Mouse (Mus musculus) adrenal gland, adult 2 months (tissue): ENCODE measurements at regions not wholly inside any gene's neighbourhood (a gene's known extent, or its start where the extent isn't known, plus 50 kb on each side); places are given as distances from the start of the nearest gene placed in this dataset.

ENCODE experiments used
- DNase-seq: peaks from one replicate; pipeline ENCODE4 v3.0.0; 2021

DNA sequence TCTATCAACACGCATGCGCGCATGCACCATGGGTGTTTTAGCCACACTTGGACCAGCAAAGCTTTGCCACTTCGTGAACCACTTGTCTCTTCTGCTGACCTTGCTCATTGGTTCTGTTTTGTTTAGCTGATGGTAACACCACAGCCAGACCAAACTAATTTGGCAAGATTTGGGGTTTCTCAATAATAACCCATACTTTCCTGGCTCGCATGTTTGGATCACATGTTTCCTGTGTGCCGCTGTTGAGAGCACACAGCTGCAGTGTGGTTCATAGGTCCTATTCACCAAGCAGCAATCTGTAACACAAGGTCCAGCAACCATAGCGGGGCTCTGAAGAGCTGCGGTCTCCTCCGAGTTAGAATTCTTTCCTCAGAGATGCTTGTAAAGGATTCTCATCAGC is 126.4 kb upstream of the Gas1 start:
- no peak for DNase-seq

DNA sequence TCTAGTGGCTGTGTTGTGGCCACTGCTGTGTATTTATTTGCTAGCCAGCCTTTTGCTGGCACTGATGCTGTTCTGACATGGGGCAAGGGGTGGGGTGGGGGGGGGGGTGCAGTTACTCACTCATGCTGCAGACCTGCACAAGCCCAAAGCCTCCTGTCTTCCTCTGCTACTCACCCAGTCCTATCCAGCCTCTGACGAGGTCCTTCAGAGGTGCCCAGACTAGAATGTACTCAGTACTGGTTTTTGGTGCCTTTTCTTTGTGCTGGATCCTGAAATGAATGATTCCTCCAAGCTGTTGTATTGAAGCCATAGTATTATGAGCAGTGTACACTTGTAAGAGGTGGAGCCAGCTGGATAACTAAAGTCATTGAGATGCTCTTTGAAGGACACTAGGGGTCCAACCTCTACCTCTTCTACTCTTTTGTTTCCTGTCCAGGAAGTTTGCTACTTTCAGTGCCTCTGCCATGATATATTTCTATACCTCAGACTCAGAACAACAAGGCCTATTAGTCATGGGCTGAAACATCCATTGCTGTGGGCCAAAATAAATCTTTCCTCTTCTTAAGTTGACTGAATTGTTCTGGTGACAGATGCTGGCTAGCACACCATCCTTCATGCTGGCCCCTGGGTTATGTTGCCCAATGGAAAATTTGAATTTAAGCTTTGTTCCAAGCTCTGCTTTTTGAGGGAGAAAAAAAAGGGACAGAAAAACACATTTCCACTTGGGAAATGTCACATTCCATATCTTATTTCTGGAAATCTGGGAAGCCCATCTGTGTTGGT is 128.1 kb upstream of the Gas1 start:
- no peak for DNase-seq

DNA sequence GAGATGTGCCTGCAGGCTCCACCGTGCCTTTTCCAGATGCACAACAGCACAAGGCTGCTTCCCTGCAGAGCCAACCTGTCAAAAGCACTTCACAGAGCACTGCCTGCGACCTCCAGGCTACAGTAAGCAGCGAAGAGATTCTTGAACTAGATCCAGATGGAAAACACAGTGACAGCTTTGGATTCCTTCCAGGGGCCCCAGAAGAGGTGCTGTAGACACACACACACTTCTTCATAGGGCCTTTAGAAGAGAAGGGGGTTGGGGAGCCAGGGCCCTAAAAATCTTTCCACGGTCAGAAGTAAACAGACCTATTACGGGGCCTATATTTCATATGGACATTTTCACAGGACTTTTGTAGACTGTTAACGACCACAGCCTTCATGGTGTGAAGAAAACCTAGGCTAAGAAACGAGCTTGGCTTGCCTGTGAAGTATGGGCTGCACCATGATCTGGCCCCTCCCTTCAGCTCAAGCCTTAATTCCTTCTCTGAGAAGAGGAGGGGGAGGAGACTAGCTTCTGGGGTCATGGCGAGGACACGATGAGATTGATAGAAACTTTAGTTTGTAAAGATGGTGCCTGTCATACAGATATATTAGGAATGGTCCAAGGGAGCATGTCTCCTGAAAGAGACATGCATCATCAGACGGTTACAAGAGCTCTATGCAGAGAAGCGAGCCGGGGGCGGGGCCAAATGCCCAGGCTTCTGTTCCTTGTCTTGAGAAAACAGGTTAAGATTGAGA is 131.1 kb upstream of the Gas1 start:
- peak; percentile 64 for DNase-seq

DNA sequence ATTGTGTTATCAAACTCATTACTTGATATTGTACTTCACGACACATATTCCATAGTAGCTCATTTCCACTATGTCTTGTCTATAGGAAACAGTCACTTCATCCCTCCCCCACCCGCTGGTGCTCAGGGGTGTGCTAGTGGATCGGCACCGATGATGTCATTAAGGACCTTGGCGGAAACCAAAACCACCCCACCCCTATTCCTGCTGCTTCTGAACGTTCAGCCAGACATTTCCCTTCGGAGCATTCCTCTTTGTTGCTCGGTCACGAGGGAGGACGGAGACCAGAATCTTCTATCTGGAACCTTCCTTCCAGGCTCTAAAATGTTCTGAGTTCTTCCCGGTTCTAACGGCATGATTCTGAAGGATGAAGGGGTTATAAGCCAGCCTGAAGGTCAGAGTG is 132.3 kb upstream of the Gas1 start:
- DNase-seq: peak; percentile 34

DNA sequence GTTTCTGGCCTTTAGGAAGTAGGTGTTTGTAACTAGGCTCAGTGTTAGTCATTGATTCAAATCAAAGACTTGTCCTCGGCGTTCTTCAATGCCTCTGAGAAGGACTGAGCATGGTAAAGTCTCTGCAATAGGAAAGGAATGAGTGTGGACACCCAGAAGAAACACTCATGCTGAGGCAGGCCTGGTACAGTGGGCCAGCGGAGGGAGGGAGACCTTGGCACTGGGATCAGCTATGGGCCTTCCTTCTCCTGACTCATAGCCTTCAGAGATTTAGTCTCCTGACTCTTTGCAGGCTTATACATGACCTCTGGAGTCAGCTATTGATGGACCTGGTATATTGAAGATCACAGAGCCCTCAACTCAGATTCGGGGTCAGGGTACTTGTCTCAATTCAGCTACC is 132.8 kb upstream of the Gas1 start:
- DNase-seq: peak; percentile 86

DNA sequence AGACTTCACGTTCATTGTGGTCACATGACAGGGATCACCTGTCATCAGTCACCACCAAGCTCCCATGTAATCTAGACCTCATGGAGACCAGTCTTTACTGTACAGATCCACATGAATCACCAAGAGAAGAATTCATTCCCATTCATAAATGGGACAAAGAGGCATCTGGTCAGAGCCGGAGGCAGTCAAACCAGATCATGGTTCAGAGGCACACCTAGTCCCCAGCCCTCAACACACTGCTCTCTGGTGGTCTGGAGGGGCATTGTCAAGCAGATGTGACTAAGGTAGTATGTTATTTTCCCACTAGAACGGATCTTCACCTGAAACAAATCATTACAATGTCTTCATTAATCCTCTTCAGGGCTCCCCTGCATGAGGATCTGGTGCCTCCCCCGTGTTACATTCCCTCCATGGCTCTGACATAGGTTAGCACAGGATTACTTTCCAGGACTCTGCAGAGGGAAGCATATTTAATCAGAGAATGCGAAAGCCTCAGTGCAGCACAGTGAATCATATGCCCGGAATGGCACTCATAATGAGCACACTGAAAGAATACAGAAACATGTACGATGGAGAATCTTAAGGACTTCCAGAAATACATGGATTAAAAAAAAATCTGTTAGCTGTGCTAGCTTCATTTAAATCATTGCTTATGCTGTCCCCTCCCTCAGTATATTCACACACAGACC is 135.4 kb upstream of the Gas1 start:
- no peak for DNase-seq

DNA sequence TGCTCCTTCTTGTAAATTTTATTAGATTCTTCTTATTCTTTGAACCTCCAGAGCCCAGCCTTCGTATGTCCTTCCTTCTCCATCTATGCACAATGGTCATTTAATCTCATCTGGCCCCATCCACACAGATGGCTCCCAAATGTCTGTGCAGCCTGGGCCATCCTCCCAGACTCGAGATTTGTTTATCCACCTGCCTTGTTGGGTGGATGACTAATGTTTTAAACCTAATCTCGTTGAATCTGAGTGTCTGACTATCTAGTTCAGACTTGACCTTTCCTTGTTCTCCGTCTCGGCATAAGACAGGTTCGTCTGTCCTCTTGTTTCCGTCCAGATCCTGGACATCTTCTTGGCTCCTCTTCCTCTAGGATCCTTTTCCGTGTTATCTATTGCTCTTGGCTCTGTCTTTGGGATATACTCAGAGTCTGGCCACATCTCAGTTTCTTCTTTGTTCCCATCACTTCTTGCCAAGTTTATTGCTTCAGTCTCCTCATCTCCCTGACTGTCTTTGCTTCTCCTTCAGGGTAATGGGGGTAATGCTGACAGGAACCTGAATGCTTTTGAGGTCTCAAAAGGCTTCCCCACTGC is 141.4 kb upstream of the Gas1 start:
- no peak for DNase-seq

DNA sequence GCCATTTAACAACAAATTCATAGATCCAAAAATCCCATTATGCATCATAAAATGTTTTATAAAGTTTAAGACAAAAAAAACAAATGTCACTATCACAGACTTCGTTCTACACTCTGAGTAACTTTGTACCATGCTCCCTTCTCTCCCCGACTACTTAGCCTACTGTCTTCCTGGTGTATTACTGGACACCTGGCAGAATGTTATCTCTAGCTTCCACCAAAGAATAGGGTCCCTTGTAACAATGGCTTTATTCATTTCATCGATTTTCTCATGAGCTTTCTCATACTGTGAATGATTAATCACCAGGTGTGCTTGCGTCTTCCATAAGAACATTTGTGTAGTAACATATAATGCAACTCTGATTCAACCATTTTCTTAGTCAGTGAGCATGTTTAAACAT is 142.1 kb upstream of the Gas1 start:
- DNase-seq: no peak

DNA sequence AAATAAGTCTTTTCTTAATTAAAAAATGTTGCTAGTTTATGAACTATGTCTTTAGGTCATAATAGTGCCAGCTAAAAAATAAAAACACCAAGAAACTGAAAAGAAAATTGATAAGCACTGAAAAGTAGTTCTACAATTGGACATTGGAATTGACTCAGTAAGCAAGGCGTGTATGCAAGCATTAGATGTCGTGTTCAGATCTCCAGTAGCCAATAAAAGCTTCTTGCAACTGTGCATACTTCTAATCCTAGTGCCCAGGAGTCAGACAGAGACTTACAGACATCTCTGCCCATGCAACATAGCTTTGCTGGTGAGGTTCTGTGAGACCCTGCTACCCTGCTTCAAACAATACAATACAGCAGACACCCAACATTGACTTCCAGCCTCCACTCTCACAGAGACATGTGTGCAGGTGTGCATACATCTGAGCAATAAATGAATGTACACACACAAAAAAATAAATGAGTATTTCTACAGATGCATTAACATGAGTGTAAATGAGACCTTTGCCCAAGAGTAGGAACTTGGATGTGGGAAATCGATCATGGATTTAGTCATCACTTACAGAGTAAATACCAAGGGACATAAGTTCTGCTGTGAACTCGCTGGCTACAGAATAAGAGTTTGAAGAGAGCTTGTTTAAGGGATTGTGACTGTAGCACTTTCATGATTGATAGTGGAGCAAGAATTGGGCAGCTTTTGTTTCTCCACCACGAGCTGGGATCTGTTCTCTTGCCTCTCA is 142.9 kb upstream of the Gas1 start:
- no peak for DNase-seq

DNA sequence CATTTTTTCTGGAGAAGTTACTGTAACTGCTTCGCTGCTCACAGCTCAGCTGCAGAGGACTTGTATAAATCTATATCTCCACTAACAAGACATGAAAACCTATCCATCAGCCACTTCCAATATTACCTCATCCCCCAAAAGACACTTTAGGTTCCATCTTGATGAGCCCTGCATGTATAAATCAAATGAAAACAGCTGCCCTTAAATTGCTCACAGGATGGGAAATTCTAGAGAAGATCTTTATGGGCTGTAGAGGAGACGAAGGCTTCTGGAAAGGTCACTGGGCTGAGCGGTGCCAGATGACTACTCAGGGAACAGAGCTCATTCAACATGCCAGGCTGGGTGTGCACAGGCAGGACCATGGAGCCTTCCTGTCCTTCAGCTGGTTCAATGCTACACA is 145.4 kb upstream of the Gas1 start:
- peak; percentile 60 for DNase-seq

DNA sequence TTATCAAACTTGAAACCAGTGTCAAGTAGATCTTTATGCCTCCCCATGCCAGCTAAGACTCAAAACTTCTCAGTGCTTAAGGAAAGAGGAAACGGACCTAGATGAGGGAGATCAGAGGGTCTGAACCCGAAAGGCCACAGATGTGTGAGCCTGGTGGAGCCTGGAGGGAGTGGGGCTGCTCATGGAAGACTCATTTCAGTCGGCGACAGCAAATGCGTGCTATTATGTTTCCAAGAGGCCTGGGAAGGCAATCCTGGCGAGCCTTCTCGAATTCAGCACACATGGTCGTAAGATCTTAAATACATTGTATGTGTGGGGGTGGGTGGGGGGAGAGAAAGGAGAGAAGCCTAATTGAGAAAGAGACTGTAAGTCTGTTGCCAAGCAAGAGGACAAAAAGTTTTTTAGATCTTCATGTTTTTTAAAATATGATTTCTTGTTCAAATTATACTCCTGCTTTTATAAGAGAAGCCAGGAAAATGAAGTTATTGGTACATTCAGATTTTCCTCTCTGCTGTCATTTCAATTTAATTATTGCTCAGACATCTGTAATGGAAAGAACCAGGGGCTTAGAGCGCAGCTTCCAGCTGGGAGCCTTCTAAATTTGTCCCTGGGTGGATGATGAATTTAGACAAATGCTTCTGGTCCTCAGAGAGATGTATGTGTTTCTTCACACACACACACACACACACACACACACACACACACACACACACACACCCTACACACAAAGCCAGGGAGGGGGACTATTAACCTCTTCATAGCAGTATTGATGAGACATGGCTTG is 153.5 kb upstream of the Gas1 start:
- DNase-seq: no peak

DNA sequence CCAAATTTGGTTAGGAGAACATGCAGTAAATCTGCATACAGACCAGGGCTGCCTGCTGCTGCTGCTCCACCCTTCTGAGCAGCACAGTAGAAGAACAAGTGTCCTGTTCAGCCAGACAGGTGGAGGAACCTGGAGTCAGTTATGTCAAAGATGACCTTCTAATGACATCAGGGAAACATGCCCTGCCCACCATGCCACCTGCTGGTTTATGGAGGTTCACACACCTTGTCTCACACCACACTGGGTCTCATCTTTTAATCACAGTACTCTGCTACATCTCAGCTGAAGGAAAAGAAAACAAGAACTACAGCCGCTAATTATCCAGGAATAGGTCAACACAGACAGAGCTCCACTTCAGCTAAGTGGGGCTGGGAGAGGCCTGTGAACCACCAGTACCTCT is 159.0 kb upstream of the Gas1 start:
- DNase-seq: no peak

DNA sequence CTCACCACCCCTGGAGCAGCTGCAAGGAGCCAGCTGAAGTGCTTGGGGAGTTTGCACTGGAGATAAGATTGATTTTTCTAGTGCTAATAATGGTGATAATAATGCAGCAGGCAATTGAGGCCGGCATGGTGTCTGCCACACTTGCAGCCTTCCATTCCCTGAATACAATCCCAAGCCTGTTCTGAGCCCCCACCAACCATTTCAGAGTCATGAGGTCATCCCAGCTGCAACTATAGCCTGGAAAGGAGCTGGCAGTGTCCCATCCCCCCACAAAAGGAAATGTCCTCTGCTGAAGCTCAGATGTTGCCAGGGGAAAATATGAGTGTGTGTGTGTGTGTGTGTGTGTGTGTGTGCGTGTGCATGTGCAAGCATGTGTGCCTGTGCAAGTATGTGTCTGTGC is 160.2 kb upstream of the Gas1 start:
- DNase-seq: no peak

DNA sequence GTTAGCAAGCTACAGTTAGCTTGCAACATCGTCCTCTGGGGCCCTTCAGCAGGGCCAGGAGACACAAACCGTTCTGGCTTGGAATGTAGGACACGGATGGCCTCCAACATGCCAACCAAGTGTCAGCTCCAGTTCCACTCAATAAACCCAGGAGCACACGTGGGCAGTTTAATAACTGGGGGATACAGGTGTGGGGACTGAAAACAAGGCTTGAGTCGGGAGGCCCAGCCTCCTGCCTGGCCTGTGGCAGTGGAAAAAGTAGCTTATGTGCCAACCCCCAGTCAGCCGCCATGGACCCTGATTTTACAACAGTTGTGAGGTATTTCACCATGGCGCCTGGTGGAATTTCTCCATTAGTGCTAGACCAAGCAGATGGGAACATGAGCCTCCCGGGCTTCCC is 160.9 kb upstream of the Gas1 start:
- DNase-seq: peak; percentile 36

DNA sequence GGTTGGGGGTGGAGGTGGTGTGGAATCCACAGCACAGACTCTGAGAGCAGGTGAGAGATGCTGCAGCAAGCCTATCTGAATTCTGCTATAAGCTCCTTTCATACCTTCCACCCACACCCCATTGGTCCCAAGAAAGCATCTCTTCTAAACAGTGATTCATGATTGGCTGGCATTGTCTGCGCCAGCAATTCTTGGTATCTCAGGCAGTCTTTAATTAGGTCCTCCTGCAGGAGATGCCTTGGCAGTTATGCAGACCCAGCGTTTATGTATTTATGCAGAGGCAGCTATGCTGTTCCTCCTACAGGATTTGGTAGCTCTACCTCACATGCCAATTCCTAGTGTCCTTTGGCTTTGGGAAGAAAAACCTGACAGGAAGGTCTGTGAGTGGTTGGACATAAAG is 162.9 kb upstream of the Gas1 start:
- DNase-seq: no peak

DNA sequence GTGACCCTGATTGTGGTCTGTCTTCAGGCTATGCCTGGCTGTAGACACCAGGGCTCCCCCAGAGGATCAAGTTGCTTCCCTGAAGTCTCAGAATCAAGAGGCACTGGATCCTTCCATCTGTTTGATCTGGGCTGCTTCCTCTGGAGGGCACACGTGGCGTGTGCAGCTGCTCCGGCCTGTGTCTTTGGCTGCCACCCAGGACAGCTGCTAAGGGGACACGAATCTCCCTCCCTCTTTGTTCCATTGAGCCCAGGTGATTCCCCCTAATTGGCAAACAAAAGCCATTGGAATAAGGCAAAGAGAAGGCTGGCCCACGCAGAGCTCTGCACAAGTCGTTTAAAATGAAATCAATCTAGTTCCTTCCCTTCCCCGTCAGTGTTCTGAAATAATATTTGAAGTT is 170.7 kb upstream of the Gas1 start:
- peak; percentile 15 for DNase-seq

DNA sequence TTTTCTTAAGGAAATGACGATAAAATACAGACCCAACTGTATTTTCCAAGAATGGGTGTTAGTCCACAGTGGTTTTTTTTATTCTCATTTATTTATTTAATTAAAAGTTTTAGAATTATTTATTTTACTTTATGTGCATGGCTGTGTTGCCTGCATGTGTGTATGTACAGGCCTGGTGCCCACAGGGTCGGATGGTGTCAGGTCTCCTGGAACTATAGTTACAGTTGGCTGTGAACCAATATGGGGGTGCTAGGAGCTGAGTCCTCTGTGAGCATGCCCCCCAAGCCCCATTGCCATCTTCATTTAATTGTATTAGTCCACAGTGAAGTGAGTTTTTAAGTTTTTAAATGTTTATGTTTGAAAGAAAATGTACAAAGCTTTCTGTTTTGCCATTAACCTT is 171.3 kb upstream of the Gas1 start:
- DNase-seq: no peak

DNA sequence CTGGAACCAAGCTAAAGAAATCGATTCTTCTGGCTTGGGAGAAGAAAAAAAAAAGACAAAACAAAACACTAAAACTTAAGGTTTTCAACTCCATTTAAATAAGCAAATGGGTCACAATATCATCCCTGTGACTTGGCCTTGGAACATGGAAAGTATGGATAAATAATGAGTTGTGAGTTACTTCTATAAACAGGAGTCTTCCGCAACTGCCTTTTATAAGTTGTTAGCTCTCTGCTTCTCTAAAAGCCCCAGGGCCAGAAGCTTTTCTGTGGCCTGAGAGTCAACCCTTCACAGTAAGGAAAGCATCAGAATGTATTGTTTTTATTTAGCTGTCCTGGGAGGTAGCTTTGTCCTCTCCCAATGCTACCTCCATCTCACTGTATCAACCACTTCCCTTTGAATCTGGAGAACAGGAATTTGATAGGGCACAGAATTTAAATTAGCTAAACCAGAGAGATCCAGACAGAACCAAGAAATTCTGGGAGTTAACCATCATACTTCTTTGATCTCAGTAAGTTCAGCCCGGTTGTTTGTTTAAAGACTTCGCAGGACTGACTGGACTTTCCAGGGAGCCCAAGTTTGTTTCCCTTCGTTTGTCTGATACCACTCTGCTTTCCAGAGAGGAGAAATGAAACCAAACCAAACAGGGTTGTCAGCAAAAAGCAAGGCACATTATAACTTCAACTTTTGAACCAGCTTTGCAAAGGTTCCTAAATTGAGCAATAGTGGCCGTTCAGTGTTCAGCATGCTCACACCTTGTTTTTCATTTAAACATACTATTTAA is 178.7 kb upstream of the Gas1 start:
- DNase-seq: no peak

DNA sequence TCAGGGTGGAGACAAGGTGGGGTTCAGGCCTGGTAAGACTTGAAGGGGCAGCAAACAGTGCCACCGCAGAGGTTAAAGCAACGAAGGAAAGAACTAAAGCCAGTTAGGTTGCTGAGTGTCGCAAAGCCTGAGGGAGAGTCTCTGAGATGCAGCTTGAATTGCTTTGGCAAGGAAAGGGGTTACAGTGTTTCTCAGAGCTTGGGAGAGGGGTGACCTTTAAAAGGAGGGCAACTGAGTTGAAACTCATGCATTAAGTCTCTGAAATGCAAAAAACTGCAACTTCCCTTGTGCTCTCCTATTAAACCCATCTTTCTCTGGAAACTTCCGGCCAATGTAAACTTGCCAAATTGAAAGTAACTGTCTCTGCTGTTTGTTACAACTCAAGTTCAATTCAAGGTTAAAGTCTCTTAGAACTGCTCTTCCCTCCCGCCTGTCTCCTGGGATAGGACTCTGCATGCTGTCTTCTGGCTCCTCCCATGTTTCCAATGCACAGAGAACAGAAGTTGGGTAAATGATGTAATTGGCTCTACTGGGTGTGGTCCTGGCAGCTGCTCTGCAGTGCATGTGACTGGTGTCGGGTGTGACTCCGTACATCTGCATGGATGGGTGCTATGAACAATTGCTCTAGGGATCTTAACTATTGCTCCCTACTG is 181.4 kb upstream of the Gas1 start:
- no peak for DNase-seq
